Mouse (Mus musculus): ENCODE results near the gene Krtap6-5.
"Not testable (repeated sequence)": the region's sequence is repeated elsewhere in the genome, so short reads cannot be mapped to it uniquely, and the experiment has no call there.

Krtap6-5 gene

DNA sequence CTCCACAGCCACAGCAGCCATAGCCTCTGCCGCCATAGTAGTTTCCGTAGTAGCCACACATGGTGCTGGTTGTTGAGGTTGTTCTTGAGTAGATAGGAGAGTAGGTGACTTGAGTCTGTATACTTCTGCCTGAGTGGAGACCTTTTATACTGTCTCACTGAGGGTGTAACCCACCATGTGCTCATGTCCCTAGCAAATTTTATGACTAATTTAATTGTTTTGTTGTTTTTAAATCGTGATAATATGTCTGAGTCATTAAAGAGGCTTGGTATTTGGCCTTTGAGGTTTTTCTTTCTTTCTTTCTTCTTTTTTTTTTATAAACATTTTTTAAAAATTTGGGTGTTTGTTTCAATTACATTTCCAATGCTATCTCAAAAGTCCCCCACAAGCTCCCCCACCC, at the start of gene Krtap6-5:
TSS of gene Krtap6-5 (minus strand) at position 101 of the 400 bp plus-strand sequence.
- no peak for DNase-seq (ENCODE audit: low read depth, low spot score)

DNA sequence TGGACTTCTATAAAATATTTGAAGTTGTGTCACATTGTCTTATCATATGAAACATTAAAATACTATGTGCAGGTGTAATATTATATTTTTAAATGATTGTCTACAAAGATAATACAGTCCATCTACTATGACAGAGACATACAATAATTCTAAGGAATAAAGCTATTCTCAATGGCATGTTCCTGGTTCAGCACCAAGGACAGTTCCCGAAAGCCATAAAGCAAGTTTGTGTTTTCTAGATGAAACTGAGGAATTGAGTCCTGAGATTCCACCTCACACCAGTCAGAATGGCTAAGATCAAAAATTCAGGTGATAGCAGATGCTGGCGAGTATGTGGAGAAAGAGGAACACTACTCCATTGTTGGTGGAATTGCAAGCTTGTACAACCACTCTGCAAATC, 23.4 kb upstream of the Krtap6-5 start:
- DNase-seq (ENCODE audit: low read depth, low spot score): not testable (repeated sequence)

DNA sequence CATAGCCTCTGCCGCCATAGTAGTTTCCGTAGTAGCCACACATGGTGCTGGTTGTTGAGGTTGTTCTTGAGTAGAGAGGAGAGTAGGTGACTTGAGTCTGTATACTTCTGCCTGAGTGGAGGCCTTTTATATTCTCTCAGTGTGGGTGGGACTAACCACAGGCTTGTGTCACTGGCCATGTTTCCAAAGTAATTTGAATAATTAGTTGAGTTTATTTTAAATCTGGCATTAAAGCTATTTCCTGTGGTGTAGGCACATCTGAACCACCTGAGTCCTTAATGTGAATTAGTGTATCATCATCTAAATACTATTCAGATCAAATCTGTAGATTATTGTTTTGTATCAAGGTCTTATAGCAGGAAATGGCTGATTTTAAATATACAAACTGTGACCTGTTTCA, 16.2 kb upstream of the Krtap6-5 start, which contains the start of gene 1110025L11Rik:
TSS of gene 1110025L11Rik (minus strand) at position 101 of the 400 bp plus-strand sequence.
- not testable (repeated sequence) for DNase-seq (ENCODE audit: low read depth, low spot score)

DNA sequence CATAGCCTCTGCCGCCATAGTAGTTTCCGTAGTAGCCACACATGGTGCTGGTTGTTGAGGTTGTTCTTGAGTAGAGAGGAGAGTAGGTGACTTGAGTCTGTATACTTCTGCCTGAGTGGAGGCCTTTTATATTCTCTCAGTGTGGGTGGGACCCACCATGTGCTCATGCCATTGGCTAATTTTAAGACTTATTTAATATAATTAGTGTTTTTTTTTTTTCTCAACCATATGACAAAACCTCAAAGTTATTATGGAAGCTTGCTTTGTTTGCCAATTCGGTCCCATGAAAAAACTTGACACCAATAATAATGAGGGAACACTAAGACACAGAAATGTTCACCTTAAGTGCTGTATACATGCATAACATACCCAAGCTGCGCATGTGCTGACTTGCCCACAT, 6.3 kb downstream of the Krtap6-5 start, which contains the start of gene Gm10228:
TSS of gene Gm10228 (minus strand) at position 101 of the 400 bp plus-strand sequence.
- DNase-seq (ENCODE audit: low read depth, low spot score): not testable (repeated sequence)

DNA sequence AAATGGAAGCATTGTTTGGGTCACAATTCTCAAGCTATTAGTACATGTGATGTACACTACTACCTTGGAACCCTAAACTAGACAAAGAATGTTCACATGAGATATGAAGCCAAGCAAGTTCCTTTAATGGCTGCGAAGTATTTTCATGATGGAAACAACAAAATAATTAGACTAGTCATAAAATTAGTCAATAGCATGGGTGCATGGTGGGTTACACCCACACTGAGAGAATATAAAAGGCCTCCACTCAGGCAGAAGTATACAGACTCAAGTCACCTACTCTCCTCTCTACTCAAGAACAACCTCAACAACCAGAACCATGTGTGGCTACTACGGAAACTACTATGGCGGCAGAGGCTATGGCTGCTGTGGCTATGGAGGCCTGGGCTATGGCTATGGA, 16.3 kb downstream of the Krtap6-5 start, which contains the start of gene Krtap6-1:
TSS of gene Krtap6-1 (plus strand) at position 301 of the 400 bp plus-strand sequence.
- DNase-seq (ENCODE audit: low read depth, low spot score): not testable (repeated sequence)

DNA sequence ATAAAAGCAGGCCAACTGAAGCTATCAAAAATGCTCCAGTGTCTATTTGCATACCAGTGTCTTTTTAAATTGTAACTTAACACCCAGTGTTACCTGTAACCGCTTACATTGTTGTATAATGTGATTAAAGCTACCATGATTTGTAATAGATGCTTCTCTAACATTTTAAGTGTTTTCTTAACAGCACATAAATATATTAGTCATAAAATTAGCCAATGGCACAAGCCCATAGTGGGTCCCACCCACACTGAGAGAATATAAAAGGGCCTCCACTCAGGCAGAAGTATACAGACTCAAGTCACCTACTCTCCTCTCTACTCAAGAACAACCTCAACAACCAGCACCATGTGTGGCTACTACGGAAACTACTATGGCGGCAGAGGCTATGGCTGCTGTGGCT, 32.7 kb downstream of the Krtap6-5 start, which contains the start of gene Gm10229:
TSS of gene Gm10229 (plus strand) at position 301 of the 400 bp plus-strand sequence.
- not testable (repeated sequence) for DNase-seq (ENCODE audit: low read depth, low spot score)

DNA sequence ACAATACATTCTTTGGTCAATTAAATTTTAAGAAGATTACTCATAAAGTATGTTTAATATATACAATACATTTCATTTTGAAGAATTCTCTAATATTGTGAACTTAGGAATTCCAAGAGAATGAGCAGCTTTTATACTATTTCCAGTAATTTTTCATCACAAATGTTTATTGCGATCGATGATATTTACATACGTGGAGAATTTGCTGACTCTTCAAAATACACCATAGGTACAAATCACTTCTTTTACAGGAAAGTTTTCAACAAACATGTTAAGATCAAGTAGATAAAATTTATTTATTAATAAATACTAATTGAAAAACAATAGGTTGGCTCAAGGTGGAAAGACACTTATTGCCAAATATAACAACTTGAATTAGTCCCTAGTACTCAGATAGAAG, 33.7 kb downstream of the Krtap6-5 start:
- no peak for DNase-seq (ENCODE audit: low read depth, low spot score)

DNA sequence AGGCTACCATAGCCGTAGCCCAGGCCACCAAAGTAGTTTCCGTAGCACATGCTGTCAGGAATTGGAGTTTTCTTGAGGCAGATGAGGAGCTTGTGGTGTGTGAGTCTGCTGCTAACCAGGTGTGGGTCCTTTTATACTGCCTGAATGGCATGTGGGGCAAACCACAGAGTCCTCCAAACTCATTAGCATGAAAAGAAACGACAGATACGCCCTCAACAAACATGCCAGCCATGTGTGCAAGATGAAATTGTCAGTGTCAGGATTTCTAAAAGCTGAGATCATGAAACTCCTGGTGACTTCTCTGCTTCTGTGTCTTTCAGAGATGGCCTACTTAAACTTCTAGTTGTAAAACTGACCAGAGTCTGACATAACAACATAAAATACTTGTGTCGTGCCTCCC, 37.0 kb downstream of the Krtap6-5 start, which contains the start of gene Krtap22-2:
TSS of gene Krtap22-2 (minus strand) at position 101 of the 400 bp plus-strand sequence.
- DNase-seq (ENCODE audit: low read depth, low spot score): no peak

Measured in skeletal muscle tissue, adult 2 months (tissue).